Mouse (Mus musculus): Measurements from ENCODE around the gene Gpr107.

DNA sequence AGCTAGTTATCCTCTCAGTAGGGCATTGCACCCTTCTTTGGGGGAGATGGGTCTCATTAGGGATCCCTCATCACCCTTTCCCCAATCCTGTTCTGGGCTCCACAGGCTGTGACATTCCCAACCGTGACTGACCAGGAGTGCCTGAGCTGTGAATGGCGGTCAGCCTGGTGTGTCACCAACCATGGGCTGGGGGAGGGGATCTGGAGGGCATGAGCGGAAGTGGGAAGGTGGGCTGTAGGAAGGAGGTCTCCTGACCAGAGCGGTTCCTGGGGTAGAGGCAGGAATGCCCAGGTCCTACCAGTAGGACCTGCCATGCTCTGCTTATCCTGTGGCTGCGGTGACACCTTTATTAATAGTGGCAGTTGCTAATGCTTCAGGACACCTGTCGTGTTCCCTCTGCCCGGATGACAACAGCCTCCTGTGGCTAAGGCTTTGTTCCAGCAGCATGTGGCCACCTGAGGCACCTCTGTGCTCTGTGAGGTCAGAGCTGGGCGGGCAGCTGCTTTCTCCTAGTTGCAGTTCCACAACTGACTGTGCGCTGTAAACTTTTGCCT lies 107.3 kb downstream of the Gpr107 start:
- TF ChIP-seq CTCF (IDR thresholded peaks at IDR 0.05; ENCODE audit: control insufficient read depth, insufficient read depth, insufficient read length) (no peak), MYOD1 (IDR thresholded peaks at IDR 0.05; ENCODE audit: control insufficient read depth, insufficient read length, low read depth) (peak; percentile 8), MYOG (IDR thresholded peaks at IDR 0.05; ENCODE audit: control insufficient read depth, extremely low read depth, insufficient read length) (no peak)

All from C2C12 (cell line).